Mouse (Mus musculus) midbrain, postnatal 0 days (tissue): Measurements from ENCODE around the gene Ssmem1. TPM values are rescaled to one million over a fixed set of nuclear protein-coding genes. Genes with fewer than 3 reads are reported as not detected.
A peak's percentile ranks its signal among the peaks of the same experiment; 100 is the strongest.

Source experiments
- ATAC-seq: fragments of 200-750 bp; cut with Nextera tagmentation; 2 replicates; pipeline ENCODE4 v1.8.0; 2017; ENCODE audit warnings: moderate number of reproducible peaks, mild to moderate bottlenecking, moderate TSS enrichment, moderate library complexity; ENCODE audit not compliant: low FRiP score
- DNase-seq: peaks from one replicate; pipeline ENCODE4 v3.0.0-alpha.2; 2015; ENCODE audit warnings: low spot score
- H3K27ac ChIP-seq: fragments of 300-500 bp; sonication (generic); 2 replicates; pipeline ENCODE4 v1.5.1; 2014; ENCODE audit warnings: low read depth, mild to moderate bottlenecking, low read length, mixed read lengths
- H3K27me3 ChIP-seq: fragments of 300-500 bp; sonication (generic); 2 replicates; pipeline ENCODE4 v1.6.1; 2014; ENCODE audit warnings: low read length, control low read depth, mixed read lengths; ENCODE audit not compliant: insufficient read depth
- H3K36me3 ChIP-seq: fragments of 300-500 bp; sonication (generic); 2 replicates; pipeline ENCODE4 v1.6.1; 2014; ENCODE audit warnings: low read length, control low read depth, mixed read lengths; ENCODE audit not compliant: insufficient read depth
- H3K4me1 ChIP-seq: fragments of 300-500 bp; sonication (generic); 2 replicates; pipeline ENCODE4 v1.6.1; 2014; ENCODE audit warnings: mild to moderate bottlenecking, control low read depth, antibody characterized with exemption, low read length, mixed read lengths; ENCODE audit not compliant: insufficient read depth
- H3K4me2 ChIP-seq: fragments of 300-500 bp; sonication (generic); 2 replicates; pipeline ENCODE4 v1.6.1; 2014; ENCODE audit warnings: low read depth, mild to moderate bottlenecking, low read length, mixed read lengths; ENCODE audit not compliant: poor library complexity, severe bottlenecking
- H3K4me3 ChIP-seq: fragments of 300-500 bp; sonication (generic); 2 replicates; pipeline ENCODE4 v1.5.1; 2014; ENCODE audit warnings: low read depth, mild to moderate bottlenecking, low read length, moderate library complexity
- H3K9ac ChIP-seq: fragments of 300-500 bp; sonication (generic); replicated peaks from 2 replicates; pipeline ENCODE4 v1.6.1; 2014; ENCODE audit warnings: mild to moderate bottlenecking, low read length, moderate library complexity, mixed read lengths; ENCODE audit not compliant: poor library complexity, severe bottlenecking
- H3K9me3 ChIP-seq: fragments of 300-500 bp; sonication (generic); 2 replicates; pipeline ENCODE4 v1.6.1; 2016; ENCODE audit warnings: low read length, control low read depth
- CTCF ChIP-seq: IDR thresholded peaks from 2 replicates; pipeline ENCODE4 v1.5.1; 2016; ENCODE audit warnings: antibody characterized with exemption, mild to moderate bottlenecking
- WGBS: fragments of 180-500 bp; shearing (Covaris S2); extraction: QIAGEN DNeasy Blood & Tissue Kit; methylation state at CpG from one replicate; pipeline ENCODE4 v1.1.7; 2014; 5-methylcytosine and 5-hydroxymethylcytosine counted together
- polyA plus RNA-seq: library from polyadenylated mRNA; unstranded; fragments of >200 nt; fragmentation: Nextera tagmentation; extraction: Ambion mirVana; gene quantifications from 2 replicates; pipeline ENCODE4 v1.2.1, GENCODE M21; 2015
- total RNA-seq: library from RNA; depleted of rRNA; stranded (reverse); fragments of >200 nt; gene quantifications from 2 replicates; pipeline ENCODE4 v1.2.3, GENCODE M21; 2014

Gene Ssmem1
- total and polyA plus RNA-seq, 2 experiments from 2014 or later: 0.19 TPM; not detected in 1

DNA sequence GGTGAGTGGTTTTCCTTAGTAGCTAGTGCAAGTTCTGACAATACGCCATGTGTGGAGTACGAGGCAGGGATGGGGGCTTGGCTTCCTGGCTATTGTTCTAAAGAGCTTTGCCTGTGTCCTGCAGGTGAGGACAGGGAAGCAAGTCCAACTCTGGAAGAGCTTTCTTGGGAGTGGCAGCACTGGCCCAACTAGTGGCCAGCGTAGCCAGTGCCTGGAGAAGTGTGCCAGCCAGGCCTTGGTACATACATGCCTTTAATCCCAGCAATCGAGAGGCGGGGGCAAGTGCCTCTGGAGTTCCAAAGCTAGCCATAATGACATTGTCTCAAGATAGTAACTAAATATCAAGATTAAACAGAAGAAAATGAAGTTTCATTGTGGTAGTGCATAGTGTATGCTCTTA lies 642 bp downstream of the Ssmem1 start:
- H3K4me3 ChIP-seq: peak overlapping the region; percentile 46
- ATAC-seq: no peak
- H3K27me3 ChIP-seq: no peaks in the 10 kb centered on the region
- 57% methylated on average over 5 of the region's 5 CpGs for WGBS
- H3K36me3 ChIP-seq: 0 out of 2 replicates have a peak, but pooled peaks cover 3% of the 10 kb centered on the region
- no peaks in the 10 kb centered on the region for H3K9me3 ChIP-seq
- no peak for TF ChIP-seq CTCF
- DNase-seq: no peak
- 0 out of 2 replicates have a peak, but pooled peaks cover 4% of the 10 kb centered on the region for H3K4me1 ChIP-seq
- H3K4me2 ChIP-seq: peak overlapping the region; percentile 74
- no peak overlapping the region for H3K9ac ChIP-seq
- H3K27ac ChIP-seq: peak overlapping the region; percentile 79

DNA sequence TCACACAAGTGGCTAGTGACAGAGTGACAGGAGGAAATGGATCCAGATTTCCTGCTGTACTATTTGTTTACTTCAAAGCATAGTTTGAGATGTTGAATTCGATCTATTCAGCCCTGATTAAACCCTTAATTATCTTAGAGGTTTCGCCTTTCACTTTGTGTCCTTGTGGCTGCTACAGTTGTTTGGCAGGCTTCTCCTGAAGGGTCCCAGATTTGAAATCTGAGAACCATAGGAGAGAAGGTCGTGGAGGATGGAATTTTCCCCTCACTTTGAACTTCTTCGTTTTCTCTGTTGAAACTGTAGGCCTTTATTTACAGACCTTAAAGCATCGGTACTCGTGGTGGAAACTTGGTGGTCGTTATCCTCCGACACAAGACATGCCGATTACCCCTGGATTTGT lies 4.6 kb downstream of the Ssmem1 start:
- Histone ChIP-seq H3K4me1 (0 out of 2 replicates have a peak, but pooled peaks cover 4% of the 10 kb centered on the region), H3K36me3 (no peaks in the 10 kb centered on the region), H3K27ac (no peak overlapping the region), H3K4me3 (no peak overlapping the region), H3K27me3 (no peaks in the 10 kb centered on the region), H3K9me3 (no peaks in the 10 kb centered on the region), H3K9ac (no peak overlapping the region), H3K4me2 (no peak overlapping the region)
- TF ChIP-seq CTCF: no peak
- 24% methylated on average over 9 of the region's 9 CpGs for WGBS
- no peak for DNase-seq
- ATAC-seq: no peak

DNA sequence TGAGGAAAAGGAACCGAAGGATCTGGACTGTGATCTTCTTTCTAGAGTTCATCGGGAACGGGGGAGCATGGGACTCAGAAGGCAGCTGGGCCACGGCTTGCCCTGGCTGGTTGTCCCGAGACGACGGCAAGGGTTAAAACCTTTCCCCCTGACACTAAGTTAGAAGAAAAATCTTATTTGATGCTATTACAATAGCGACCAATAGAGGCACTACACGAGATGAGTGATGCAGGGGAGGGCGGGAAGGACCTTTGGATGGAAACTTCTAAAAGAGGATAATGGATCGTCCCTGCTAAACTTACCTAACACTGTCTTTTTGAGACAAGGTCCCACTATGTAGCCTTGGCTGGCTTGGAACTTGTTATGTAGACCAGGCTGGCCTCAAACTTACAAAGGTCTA lies 10.8 kb downstream of the Ssmem1 start:
- H3K36me3 ChIP-seq: no peaks in the 10 kb centered on the region
- H3K9ac ChIP-seq: no peak overlapping the region
- no peaks in the 10 kb centered on the region for H3K9me3 ChIP-seq
- no peak overlapping the region for H3K4me3 ChIP-seq
- TF ChIP-seq CTCF: no peak
- no peak for DNase-seq
- 63% methylated on average over 11 of the region's 11 CpGs for WGBS
- ATAC-seq: no peak
- H3K27me3 ChIP-seq: no peaks in the 10 kb centered on the region
- no peak overlapping the region for H3K27ac ChIP-seq
- no peaks in the 10 kb centered on the region for H3K4me1 ChIP-seq
- no peak overlapping the region for H3K4me2 ChIP-seq

DNA sequence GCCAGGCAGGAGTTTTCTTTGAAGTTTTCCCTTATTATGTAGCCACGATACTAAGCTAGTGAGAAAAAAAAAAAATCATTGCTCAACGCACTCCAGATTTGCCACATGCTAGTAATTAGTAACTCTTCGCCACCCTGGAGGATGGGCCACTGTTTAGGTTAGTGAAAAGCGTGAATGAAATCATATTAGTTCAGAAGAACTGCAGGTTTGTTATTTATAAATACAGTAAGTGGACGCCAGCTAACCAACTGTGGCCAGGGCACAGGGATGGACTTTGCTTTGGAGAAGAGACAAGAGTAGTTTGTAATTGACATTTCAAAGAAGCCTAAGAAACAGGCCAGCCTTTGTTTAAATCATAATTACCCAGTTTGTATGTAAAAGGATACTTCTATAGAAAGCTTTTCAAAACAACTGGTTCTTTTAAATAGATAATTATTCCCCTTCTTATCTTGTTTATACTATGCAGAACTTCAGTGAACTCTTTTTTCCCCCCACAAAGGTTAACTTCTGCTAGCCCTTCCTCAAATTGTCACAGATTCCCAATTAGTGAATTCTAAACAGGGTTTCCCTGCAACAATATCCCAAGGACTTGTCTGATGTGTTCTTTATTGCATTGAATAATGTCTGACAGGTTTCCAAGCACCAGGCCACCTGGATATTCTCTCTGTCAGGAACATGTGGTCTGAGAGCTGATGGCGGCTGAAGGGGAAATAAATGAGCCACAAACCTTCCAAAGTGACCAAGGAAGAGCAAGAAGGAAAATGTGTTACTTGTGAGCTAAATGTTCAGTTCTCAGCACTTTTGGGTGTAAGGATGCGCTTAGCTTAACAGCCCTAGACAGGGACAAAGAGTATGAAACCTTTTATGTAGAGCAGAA lies 16.0 kb downstream of the Ssmem1 start:
- no peak for TF ChIP-seq CTCF
- WGBS: 56% methylated on average over 7 of the region's 7 CpGs
- ATAC-seq: no peak
- no peak overlapping the region for H3K27ac ChIP-seq
- H3K4me2 ChIP-seq: no peak overlapping the region
- no peak overlapping the region for H3K9ac ChIP-seq
- H3K27me3 ChIP-seq: no peaks in the 10 kb centered on the region
- H3K4me3 ChIP-seq: no peak overlapping the region
- no peaks in the 10 kb centered on the region for H3K36me3 ChIP-seq
- DNase-seq: no peak
- H3K4me1 ChIP-seq: peaks cover 2% of the 10 kb centered on the region; the same call in 1 of the 2 replicates
- no peaks in the 10 kb centered on the region for H3K9me3 ChIP-seq

DNA sequence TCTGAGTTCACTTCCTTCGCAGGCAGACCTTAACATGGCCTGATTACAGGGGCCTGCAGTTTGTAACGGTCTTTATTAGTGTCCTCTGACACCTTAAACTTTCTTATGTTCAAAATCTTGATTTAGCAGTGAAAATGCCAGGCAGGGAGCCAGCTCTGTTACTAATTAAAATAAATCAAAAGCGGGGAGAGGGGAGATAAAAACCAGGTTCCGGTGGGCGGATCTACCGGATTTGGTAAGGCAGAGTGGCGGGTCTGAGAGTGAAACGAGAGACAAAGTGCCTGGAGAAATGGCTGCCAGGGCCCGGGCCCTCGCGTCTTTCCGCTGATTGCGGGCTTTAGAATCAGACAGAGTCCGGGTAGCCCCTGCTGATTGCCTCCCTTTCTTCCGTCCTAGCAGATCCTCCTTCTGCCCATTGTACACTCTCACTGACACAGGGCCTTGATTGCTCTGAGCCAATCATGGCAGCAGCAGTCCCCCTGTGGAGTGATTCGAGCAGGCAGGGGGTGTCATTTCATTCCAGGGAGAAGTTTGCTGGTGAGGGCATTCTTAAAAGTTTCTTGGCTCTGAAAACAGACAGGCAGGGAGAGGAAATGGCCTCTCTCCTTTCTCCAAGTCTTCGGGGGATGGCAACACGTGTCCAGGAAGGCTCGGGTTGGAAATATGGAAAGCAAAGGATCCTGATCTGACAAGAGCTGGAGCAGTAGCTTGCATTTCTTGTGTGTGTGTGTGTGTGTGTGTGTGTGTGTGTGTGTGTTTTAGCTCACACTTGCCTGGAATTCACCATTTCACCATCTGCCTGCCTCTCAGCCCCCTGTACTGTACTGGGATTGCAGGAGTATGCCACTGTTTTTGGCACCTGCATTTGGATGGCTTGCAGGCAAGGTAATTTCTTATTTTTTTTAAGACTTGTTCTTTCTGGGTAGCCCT lies 17.2 kb downstream of the Ssmem1 start:
- TF ChIP-seq CTCF: peak; percentile 8; the same call in 1 of the 2 replicates
- Histone ChIP-seq H3K4me3 (no peak overlapping the region), H3K4me1 (peaks cover 2% of the 10 kb centered on the region; the same call in 1 of the 2 replicates), H3K4me2 (peak overlapping the region; percentile 34), H3K27ac (peak overlapping the region; percentile 4; the same call in 1 of the 2 replicates), H3K27me3 (no peaks in the 10 kb centered on the region), H3K36me3 (no peaks in the 10 kb centered on the region), H3K9ac (no peak overlapping the region), H3K9me3 (no peaks in the 10 kb centered on the region)
- ATAC-seq (no peak), DNase-seq (peak; percentile 31)
- WGBS: 12% methylated on average over 19 of the region's 19 CpGs
